Mouse (Mus musculus): ENCODE measurements around the gene Srgn.
A peak's percentile ranks its signal among the peaks of the same experiment; 100 is the strongest.
"Not testable (repeated sequence)": the region's sequence is repeated elsewhere in the genome, so short reads cannot be mapped to it uniquely, and the experiment has no call there.

Gene Srgn

DNA sequence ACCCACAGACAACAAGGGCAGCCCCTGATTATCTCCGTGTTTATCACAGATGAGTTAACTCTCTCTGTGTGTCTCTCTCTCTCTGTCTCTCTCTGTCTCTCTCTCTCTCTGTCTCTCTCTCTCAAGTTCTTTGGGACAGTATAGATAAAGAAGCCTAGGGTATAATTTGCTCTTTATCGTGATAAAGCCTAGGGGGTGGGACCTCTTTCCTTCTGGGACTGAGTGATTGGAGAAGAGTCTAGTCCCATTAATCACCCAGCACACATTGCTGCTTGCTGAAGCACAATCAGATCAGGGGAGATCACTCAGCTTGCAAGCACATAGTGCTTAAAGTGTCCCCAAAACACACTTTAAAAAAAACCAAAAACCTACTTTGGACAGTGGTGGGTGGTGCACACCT lies 6.3 kb downstream of the Srgn start:
- DNase-seq, result no peak

DNA sequence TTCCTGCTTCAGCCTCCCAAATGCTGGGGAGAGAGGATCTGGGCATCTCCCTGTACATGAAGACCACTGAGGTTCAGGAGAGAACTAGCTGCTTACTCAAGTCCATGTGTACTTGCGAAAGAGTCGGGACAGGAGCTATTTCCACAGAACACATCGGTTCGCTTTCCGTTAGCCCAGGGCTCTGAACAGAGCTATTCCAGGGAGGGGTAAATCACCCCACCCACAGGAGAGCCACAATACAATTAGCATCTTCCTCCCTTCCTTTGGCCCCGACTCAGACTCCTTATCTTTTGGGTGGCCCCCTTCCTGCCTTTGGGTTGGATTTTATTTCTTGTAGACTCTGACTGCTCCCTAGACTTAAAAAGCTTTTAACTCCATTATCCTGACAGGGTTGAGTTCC lies 9.7 kb downstream of the Srgn start:
- DNase-seq, result no peak

DNA sequence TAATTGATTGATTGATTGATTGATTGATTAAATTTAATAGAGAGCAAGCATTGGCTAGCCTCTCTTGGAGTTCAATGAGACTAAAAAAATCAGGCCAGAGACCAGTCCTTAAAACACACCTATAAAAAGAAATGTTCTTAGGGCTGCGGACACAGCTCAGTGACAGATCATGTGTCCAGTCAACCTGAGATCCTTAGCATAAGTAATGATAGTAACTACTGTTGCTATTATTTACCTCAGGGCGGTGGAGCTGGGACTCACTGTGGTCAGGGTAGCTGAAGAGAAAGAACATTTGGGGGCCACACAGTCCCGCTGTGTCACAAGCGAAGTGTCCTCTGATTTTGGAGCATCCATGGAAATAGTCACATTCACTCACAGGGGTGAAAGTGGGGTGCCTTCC lies 14.4 kb downstream of the Srgn start:
- no peak for DNase-seq

DNA sequence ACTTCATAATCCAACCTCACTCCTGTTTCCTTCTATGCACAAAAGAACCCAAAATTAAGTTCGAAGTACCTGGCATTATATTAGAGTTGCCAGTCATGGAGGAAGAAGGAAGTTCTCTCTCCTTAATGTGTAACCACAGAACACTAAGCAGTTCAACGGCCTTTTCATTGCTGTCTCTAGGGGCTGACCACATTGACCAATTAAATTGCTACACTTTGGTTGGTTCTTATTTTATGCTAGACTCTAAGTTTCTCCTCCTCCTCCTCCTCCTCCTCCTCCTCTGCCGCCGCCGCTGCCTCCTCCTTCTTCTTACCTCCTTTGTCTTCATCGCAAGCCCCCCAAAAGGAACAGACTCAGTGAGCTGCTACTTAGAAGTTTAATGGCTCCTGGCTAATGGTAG lies 15.7 kb downstream of the Srgn start:
- no peak for DNase-seq

DNA sequence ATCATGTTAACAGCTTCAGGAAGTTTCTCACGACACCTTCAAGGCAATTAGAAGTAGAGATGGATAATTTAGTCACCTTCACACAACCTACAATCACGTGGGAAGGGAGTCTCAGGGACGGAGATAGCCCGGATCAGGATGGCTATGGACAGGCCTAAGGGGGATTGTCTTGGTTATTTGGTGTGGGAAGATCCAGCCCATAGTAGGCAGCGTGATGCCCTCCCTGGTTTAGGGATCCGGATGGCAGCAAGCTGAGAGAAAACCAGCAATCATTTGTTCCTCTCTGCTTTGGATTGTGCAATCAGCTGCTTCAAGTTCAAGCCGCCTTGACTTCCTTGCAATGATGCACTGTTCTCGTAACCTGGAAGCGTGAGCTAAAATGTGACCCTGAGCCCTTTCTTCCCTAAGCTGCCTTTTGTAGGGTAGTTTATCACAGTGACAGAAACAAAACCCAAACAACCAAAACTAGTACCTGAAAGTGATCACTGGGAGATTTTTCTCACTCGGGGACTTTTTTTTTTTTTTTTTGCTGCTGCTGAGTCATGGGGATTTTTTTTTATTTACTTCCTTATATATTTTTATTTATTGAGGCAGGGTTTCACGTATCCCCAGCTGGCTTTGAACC lies 18.1 kb downstream of the Srgn start:
- no peak for DNase-seq

DNA sequence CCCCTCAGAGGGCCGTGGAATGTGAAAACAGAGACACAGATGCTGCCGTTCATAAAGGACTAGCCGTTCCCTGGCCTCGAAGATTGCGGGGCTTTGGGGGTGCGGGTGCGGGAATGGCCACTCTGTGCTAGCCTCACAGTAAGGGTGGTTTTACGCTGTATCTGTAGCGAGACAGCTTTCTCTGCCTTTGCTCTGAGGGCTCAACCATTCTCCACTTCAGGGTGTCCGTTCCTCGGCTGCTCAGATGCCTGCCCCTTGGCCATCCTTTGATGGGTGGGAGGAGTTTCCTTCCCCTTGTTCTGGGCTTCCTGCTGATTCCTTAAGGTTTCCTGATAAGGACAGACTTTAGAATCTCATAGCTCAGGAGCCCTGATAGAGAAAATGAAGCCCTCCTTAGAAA lies 18.8 kb downstream of the Srgn start:
- peak; percentile 78 for DNase-seq

DNA sequence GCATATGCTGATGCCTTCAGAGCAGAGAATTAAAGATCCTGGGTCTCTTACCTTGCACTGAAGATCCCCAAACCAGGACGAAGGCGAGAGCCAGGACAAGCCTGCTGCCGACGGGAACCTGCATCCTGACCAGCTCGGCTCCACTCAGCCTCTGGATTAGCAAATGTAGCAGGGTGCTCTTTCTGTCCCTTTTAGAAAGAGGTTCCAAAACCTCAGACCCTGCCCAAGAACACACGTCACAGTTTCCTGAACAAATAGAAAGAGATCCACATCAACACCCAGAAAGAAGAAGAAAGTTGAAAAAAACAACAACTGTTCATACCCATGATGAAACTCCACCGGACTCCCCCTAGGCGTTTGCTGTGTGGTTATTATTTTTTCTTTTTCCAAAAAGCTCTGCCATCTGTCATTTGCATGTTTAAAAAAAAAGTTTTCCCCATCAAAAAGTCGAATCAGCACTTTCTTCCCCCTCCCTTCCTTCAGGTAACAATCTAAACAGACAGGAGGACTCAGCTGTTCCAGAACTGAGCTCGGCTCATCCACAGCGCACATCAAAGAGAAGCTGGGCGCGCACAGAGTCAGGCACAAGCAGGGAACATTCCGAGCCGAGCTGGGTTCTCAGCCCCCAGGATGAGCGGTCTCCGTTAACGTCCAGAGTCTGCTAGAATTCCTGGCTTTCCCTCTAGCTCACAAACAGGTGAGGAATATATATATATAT lies 19.5 kb downstream of the Srgn start:
- DNase-seq, result peak; percentile 77

DNA sequence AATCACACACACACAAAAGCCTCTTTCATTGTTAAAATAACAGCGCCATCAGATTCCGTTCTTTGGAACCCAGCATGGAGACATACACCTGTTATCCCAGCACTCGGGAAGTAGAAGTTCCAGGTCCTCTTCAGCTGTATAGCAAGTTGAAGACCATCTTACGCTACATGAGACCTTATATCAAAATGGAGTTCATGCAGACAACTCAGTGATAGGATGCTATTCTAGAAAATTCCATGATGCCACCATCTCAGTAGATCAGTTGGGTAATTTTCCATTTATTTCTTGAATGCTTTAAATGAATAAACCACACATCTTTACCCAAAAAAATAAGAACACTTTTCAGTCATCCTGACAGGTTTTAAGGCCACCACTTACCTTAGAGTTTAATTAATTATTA lies 20.2 kb downstream of the Srgn start:
- no peak for DNase-seq

DNA sequence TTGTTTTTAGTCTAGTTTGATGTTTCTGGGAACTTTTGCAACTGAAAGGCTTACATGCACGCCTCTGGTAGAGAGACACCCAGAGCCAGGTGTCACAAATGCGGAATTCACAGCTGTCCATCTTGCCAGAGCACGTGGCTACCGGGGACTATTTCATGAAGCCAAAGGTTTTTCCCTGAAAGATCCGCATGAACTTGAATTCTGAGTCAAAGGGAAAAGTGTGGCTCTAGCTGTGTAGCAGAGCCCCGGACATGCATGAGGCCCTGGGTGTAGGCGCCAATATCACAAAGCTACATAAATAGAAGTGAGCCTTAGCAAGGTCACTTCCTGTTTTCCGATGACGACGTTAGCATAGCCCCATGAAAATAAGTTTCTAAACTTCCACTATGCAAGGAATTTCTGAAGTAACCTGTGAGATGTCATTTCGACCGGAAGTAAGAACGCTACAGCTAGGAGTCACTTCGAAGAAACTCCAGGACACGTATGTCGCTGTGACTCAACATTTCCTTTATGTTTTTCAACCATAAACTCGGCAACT lies 21.2 kb downstream of the Srgn start:
- DNase-seq, result peak; percentile 17

DNA sequence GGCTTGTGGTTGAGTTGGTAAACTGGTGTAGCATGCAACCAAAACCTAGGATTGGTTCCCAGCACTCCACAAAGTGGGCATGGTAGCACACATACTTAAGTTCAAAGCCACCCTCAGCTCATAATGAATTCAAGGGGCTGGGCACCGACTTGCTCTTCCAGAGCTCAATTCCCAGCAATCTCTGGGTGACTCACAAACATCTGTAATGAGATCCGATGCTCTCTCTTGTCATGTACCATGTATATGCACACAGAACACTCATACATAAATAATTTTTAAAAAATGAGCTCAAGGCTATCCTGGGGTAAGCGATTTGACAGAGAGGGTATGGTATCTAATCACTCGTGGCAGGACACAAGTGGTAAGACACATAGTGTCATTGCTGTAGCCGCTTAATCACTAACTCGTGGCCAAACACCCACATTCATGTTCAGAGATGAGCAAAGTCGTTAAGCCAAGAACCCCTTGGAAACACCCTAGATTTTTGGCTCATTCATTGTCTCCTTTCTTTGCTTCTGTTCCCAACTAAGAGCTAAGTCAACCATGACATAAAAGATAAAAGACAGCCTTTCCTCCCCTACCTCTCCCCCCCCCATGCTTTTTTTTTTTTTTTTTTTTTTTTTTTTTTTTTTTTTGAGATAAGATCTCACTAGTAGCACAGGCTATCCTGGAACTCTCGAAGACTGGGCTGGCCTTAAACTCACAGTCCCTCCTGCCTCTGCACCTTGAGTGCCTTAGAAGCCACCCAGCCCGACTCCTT lies 21.8 kb downstream of the Srgn start:
- no peak for DNase-seq

DNA sequence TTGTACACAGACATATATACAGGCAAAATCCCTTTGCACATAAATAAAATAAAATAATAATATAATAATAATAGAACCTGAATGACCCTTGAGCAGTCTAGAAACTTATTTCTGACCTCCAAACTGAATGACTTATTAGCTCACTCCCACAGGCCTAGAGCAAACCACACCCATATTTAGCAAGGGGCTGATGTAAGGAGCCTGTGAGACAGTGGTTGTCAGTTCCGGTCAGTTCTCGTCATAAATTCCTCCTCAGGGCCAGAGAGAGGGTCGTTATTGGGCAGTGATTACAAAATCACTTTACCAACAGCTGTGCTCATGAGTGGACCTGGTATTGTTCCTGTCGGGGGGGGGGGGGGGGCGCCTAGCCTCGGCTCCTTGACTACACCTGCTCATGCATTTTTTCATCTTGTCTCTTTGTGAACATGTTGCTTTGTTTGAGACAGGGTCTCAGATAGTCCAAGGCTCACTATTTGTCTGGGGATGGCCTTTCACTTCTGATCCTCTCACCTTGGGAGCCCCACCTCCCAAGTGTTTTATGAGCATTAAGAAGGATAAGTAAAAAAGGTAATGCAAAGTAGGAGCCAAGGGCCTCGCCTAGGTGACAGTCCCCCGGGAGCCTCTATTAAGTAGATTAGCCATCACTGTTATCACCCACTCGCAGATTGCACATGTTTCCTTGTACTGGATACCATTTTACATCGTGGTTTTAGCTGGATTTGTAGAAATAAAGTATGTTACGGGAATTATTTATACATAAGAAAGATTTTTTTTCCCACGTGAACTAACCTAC lies 23.2 kb downstream of the Srgn start:
- no peak for DNase-seq

DNA sequence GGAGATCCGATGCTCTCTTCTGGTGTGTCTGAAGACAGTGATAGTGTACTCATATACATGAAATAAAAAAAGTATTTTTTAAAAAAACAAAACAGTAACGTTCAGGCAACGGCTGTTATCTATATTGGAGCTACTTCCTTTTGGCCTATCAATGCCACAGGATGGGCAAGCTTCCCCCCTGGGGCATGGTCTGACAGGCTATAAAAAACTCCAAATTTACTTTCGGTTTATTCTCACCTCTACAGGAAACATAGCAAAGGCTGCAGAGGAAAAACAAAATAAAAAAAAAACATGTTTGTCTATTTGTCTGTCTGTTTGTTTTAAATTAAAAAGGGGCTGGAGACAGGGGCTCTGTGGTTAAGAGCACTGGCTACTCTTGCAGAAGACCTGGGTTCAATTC lies 23.9 kb downstream of the Srgn start:
- DNase-seq, result no peak

DNA sequence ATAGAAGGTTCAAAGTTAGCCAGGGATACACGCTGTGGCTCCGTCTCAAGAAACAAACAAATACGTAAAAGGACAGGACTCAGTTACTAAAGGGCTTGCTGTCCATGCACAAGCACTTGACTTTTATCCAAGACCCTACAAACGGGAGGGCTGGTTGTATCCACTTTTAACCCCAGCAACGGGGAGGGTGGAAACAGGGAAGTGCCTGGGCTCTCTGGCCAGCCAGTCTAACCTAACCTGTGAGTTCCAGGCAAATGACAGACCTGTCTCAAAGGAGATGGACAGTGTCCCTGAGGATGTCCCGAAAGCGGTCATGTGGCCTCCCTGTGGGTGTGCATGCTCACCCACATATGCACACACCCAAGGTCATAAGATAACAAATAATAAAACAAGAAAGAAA lies 25.3 kb downstream of the Srgn start:
- no peak for DNase-seq

DNA sequence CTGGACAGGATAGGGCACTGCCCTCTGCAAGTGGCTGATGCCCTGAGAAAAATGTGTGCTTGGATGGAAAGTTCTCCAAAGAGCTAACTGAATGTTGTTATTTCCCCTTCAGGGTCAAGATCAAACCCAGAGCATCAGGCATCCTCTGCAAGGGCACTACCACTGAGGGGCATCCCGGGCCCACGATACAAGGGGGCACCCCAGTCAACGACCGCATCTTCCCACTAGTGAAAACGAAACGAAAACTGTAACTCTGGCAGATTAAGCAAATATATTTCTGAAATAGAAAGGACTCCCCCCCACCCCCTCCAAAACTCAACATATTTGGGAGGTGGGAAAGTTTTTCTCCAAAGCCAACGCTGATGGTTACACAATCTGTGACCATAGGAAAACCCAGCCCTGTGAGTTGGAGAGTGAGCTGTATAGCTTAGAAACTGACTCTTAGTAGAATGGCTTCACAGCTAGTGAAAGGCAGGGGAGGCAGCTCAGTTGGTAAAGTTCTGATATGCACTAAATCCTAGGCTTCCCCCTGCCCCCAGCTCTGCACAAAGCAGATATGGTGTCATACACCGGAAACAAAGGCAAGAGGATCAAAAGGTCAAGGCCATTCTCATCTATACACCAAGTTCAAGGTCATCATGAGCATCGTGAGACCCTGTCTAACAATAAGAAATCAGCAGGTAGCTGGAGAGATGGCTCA lies 26.2 kb downstream of the Srgn start:
- DNase-seq, result no peak

DNA sequence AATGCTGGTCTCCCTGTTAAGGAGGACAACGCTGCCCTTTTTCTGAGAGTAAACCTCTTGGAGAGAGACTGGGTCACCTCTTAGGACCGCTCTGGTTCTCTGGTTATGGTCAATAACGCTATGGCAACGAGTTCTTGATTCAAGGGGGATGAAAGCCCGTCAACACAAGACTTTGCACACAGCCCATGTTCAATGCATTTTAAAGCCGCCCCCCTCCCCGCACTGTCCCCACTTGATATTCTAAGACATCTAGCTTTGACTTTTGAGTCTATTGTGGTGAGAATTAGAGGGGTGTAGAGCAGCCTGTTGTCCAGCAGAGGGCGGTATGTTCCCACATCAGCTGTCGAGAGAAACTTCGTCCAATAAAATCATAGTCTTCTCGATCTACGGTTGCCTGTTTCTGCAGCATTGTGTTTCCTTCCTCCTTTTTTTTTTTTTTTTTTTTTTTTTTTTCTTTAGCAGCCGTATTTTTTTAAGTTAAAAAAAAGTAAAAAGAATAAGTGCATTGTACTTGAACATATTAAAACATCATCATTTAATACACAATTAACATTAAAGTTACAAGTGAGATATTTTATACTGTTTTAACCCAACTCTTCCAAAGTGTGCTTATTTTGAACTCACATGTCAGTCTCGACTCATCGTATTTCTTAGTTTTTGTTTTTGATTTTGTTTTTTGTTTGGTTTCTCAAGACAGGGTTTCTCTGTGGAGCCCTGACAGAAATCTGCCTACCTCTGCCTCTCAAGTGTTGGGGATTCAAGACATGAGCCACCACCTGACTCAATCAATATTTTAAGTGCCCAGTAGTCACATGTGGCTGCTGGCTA lies 26.9 kb downstream of the Srgn start:
- DNase-seq, result peak; percentile 80

DNA sequence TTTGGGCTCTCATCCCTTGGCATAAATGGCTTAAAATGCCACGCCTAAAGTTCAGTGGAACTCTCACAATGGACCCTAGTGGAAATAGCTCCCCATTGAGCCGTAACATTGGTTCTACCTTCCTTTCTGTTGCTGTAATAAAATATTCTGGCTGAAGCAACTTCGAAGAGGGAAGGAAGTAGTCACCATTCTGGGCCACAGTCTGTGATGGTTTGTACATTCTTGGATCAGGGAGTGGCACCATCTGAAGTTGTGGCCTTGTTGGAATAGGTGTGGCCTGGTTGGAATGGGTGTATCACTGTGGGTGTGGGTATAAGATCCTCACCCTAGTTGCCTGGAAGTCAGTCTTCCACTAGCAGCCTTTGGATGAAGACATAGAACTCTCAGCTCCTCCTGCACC lies 35.6 kb downstream of the Srgn start:
- not testable (repeated sequence) for DNase-seq

DNA sequence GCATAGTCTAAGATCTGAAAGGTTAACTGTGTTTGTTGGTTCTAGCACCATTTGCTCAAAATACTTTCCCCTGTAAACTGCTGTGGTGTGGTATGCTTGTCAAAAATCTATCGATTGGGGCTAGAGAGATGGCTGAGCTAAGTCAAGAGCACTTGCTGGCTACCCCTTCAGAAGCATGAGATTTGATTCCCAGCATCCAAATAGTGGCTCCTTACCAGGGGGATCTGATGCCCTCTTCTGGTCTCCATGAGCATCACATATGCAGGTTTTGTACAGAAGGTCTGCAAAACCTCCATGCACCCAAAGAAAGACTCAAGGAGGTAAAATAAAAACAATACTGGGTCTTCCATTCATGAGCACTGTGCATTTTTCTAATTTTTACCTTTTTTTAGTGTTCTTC lies 39.0 kb downstream of the Srgn start:
- peak; percentile 76 for DNase-seq

DNA sequence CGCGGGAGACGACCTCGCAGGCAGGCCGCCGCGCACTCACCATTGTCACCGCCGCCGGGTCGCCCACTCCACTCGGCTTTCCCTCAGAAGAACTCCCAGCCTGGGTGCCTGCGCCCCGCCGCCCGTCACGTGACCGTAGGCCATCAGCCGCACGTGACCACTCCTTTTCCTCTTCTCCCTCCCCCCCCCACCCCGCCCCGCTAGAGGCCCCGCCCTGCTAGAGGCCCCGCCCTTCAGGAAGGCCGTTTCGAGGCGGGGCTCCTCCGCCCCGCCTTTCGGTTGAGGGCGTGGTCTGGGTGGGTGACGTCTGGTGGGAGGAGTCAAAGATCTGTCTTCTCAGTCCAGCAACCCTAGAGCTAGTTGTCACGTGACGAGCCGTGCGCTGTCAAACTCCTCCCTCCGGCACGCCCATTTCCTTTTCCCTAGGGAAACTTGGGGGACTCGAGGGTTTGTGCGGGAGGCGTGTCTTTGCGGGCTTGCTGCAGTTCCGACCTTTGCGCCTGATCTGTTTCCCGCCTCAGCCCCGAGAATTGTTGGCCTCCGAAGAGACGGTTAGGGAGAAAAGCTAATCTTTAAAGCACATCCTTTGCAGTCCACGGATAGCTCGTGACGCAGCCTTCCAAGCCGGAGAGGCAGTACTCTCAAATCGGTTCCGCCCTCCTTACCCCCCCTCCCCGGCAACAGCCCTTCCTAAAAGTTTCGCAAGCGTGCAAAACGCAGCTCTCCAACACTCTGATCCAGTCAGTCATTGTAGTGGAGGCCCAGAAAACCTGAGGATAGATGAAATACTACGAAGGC lies 40.4 kb downstream of the Srgn start, which contains the start of gene Vps26a:
Gene Vps26a, minus strand, starts transcription at position 188 of the 798 bp plus-strand sequence.
- peak; percentile 100 for DNase-seq

DNA sequence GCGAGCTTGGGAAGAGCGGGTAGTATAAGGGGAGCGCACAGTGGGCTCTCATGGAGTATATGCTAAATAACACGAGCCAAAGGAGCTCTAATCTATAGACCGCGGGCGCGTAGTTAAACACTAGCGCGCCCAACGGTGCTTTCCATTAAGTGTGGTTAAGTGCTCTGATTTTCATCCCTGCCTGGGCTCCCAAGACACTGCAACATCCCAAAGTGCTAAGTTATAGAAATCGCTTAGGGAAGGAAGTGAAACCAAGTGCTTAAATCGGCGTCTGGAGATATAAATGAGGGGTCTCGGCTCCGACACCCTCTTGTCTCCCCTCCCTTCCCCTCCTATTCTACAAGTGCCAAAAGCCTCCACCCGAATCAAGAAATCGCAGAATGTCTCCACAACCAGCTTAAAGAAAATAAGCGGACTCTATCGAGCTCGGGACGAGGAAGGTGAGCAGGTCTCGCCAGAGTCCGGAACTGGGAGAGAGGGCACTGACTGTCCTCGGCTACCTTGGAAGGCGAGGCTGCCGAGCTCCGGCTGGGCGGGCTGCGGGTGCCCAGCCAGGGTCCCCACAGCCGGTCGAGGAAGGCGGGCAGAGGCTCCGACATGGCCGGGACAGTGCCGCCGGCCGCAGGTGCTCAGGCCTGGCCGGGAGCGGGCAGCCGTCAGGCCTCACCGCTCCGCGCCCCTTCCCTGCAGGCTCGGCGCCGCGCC lies 41.2 kb downstream of the Srgn start:
- DNase-seq, result peak; percentile 57
